Mouse (Mus musculus): Measurements from ENCODE around the gene Sephs1. TPM values are rescaled to one million over a fixed set of nuclear protein-coding genes. Genes with fewer than 3 reads are reported as not detected.

Sephs1 gene
- polyA plus RNA-seq, 1 experiment from 2014 or later = 38.2 TPM

- Histone ChIP-seq H3K27ac (ENCODE audit: low read length) (no peak overlapping the region), H3K36me3 (ENCODE audit: control insufficient read depth, insufficient read depth) (no peaks in the 10 kb centered on the region), H3K4me3 (ENCODE audit: low read length) (no peak overlapping the region), H3K4me2 (ENCODE audit: low read depth, low read length) (no peak overlapping the region), H3K27me3 (ENCODE audit: control insufficient read depth, insufficient read depth, low read length) (no peaks in the 10 kb centered on the region), H3K4me1 (ENCODE audit: control insufficient read depth, insufficient read depth, low read length) (peaks cover 9% of the 10 kb centered on the region), H3K9ac (ENCODE audit: low read length) (no peak overlapping the region), H3K9me3 (replicated peaks; ENCODE audit: control insufficient read depth, low read length) (peaks cover 14% of the 10 kb centered on the region)
- ATAC-seq (replicated peaks; ENCODE audit: extremely low read depth, insufficient read depth, low FRiP score) = no peak
- 69% methylated on average over 6 of the region's 6 CpGs for WGBS
Measured at GRCm38 (mm10) chr2:4916037-4916436, 34.7 kb downstream of the Sephs1 start.

GRCm38 (mm10) chr2:4917326-4918021 lies 36.1 kb downstream of the Sephs1 start:
- peak overlapping the region; percentile 11 for H3K4me3 ChIP-seq (ENCODE audit: low read length)
- peak overlapping the region; percentile 62 for H3K4me2 ChIP-seq (ENCODE audit: low read depth, low read length)
- H3K27me3 ChIP-seq (ENCODE audit: control insufficient read depth, insufficient read depth, low read length) = no peaks in the 10 kb centered on the region
- WGBS = 15% methylated on average over 8 of the region's 8 CpGs
- peak overlapping the region; percentile 88 for H3K27ac ChIP-seq (ENCODE audit: low read length)
- H3K4me1 ChIP-seq (ENCODE audit: control insufficient read depth, insufficient read depth, low read length) = peaks cover 9% of the 10 kb centered on the region
- H3K36me3 ChIP-seq (ENCODE audit: control insufficient read depth, insufficient read depth) = no peaks in the 10 kb centered on the region
- H3K9me3 ChIP-seq (replicated peaks; ENCODE audit: control insufficient read depth, low read length) = peaks cover 9% of the 10 kb centered on the region; the same call in 1 of the 2 replicates
- ATAC-seq (replicated peaks; ENCODE audit: extremely low read depth, insufficient read depth, low FRiP score) = no peak
- H3K9ac ChIP-seq (ENCODE audit: low read length) = peak overlapping the region; percentile 68

- peaks cover 1% of the 10 kb centered on the region; the same call in 1 of the 2 replicates for H3K36me3 ChIP-seq (ENCODE audit: control insufficient read depth, insufficient read depth)
- H3K4me1 ChIP-seq (ENCODE audit: control insufficient read depth, insufficient read depth, low read length) = peaks cover 9% of the 10 kb centered on the region
- peak within 1 kb of the TSS; percentile 92 for H3K9ac ChIP-seq (ENCODE audit: low read length)
- peak within 1 kb of the TSS; percentile 90 for H3K4me2 ChIP-seq (ENCODE audit: low read depth, low read length)
- peak; percentile 97 for ATAC-seq (replicated peaks; ENCODE audit: extremely low read depth, insufficient read depth, low FRiP score)
- H3K9me3 ChIP-seq (replicated peaks; ENCODE audit: control insufficient read depth, low read length) = no peaks in the 10 kb centered on the region
- no peaks in the 10 kb centered on the region for H3K27me3 ChIP-seq (ENCODE audit: control insufficient read depth, insufficient read depth, low read length)
- 7% methylated on average over 35 of the region's 35 CpGs for WGBS
- peak within 1 kb of the TSS; percentile 88 for H3K27ac ChIP-seq (ENCODE audit: low read length)
- H3K4me3 ChIP-seq (ENCODE audit: low read length) = peak within 1 kb of the TSS; percentile 80
Measured at GRCm38 (mm10) chr2:4918860-4919739, 37.7 kb downstream of the Sephs1 start, which contains the start of gene Phyh. Gene Phyh (plus strand): TSS chr2:4919019.

GRCm38 (mm10) chr2:4921019-4921418 lies 39.7 kb downstream of the Sephs1 start:
- H3K27me3 ChIP-seq (ENCODE audit: control insufficient read depth, insufficient read depth, low read length) = no peaks in the 10 kb centered on the region
- H3K27ac ChIP-seq (ENCODE audit: low read length) = no peak overlapping the region
- H3K4me2 ChIP-seq (ENCODE audit: low read depth, low read length) = no peak overlapping the region
- WGBS = 89% methylated on average over 5 of the region's 5 CpGs
- no peak for ATAC-seq (replicated peaks; ENCODE audit: extremely low read depth, insufficient read depth, low FRiP score)
- H3K4me1 ChIP-seq (ENCODE audit: control insufficient read depth, insufficient read depth, low read length) = peaks cover 9% of the 10 kb centered on the region
- H3K36me3 ChIP-seq (ENCODE audit: control insufficient read depth, insufficient read depth) = peaks cover 12% of the 10 kb centered on the region
- H3K9me3 ChIP-seq (replicated peaks; ENCODE audit: control insufficient read depth, low read length) = 0 out of 2 replicates have a peak, but pooled peaks cover 3% of the 10 kb centered on the region
- H3K4me3 ChIP-seq (ENCODE audit: low read length) = no peak overlapping the region
- H3K9ac ChIP-seq (ENCODE audit: low read length) = no peak overlapping the region

GRCm38 (mm10) chr2:4922476-4923164 lies 41.3 kb downstream of the Sephs1 start:
- no peak overlapping the region for H3K4me3 ChIP-seq (ENCODE audit: low read length)
- H3K9me3 ChIP-seq (replicated peaks; ENCODE audit: control insufficient read depth, low read length) = 0 out of 2 replicates have a peak, but pooled peaks cover 3% of the 10 kb centered on the region
- no peaks in the 10 kb centered on the region for H3K27me3 ChIP-seq (ENCODE audit: control insufficient read depth, insufficient read depth, low read length)
- ATAC-seq (replicated peaks; ENCODE audit: extremely low read depth, insufficient read depth, low FRiP score) = no peak
- no peak overlapping the region for H3K4me2 ChIP-seq (ENCODE audit: low read depth, low read length)
- no peak overlapping the region for H3K27ac ChIP-seq (ENCODE audit: low read length)
- H3K36me3 ChIP-seq (ENCODE audit: control insufficient read depth, insufficient read depth) = peaks cover 14% of the 10 kb centered on the region
- WGBS = 48% methylated on average over 7 of the region's 7 CpGs
- peaks cover 8% of the 10 kb centered on the region for H3K4me1 ChIP-seq (ENCODE audit: control insufficient read depth, insufficient read depth, low read length)
- H3K9ac ChIP-seq (ENCODE audit: low read length) = no peak overlapping the region

- Histone ChIP-seq H3K27me3 (ENCODE audit: control insufficient read depth, insufficient read depth, low read length) (no peaks in the 10 kb centered on the region), H3K4me2 (ENCODE audit: low read depth, low read length) (no peak overlapping the region), H3K4me1 (ENCODE audit: control insufficient read depth, insufficient read depth, low read length) (no peaks in the 10 kb centered on the region), H3K27ac (ENCODE audit: low read length) (no peak overlapping the region), H3K9me3 (replicated peaks; ENCODE audit: control insufficient read depth, low read length) (0 out of 2 replicates have a peak, but pooled peaks cover 3% of the 10 kb centered on the region), H3K36me3 (ENCODE audit: control insufficient read depth, insufficient read depth) (peaks cover 49% of the 10 kb centered on the region), H3K9ac (ENCODE audit: low read length) (no peak overlapping the region), H3K4me3 (ENCODE audit: low read length) (no peak overlapping the region)
- ATAC-seq (replicated peaks; ENCODE audit: extremely low read depth, insufficient read depth, low FRiP score) = no peak
- 80% methylated on average over 3 of the region's 3 CpGs for WGBS
Measured at GRCm38 (mm10) chr2:4927391-4927790, 46.0 kb downstream of the Sephs1 start.

- Histone ChIP-seq H3K9ac (ENCODE audit: low read length) (no peak overlapping the region), H3K4me2 (ENCODE audit: low read depth, low read length) (no peak overlapping the region), H3K9me3 (replicated peaks; ENCODE audit: control insufficient read depth, low read length) (0 out of 2 replicates have a peak, but pooled peaks cover 3% of the 10 kb centered on the region), H3K4me1 (ENCODE audit: control insufficient read depth, insufficient read depth, low read length) (no peaks in the 10 kb centered on the region), H3K27ac (ENCODE audit: low read length) (no peak overlapping the region), H3K4me3 (ENCODE audit: low read length) (no peak overlapping the region), H3K36me3 (ENCODE audit: control insufficient read depth, insufficient read depth) (peaks cover 46% of the 10 kb centered on the region), H3K27me3 (ENCODE audit: control insufficient read depth, insufficient read depth, low read length) (no peaks in the 10 kb centered on the region)
- WGBS = 60% methylated on average over 2 of the region's 2 CpGs
- no peak for ATAC-seq (replicated peaks; ENCODE audit: extremely low read depth, insufficient read depth, low FRiP score)
Measured at GRCm38 (mm10) chr2:4929230-4929629, 47.9 kb downstream of the Sephs1 start.

- no peak for ATAC-seq (replicated peaks; ENCODE audit: extremely low read depth, insufficient read depth, low FRiP score)
- Histone ChIP-seq H3K27ac (ENCODE audit: low read length) (no peak overlapping the region), H3K9me3 (replicated peaks; ENCODE audit: control insufficient read depth, low read length) (peaks cover 5% of the 10 kb centered on the region), H3K36me3 (ENCODE audit: control insufficient read depth, insufficient read depth) (peaks cover 51% of the 10 kb centered on the region), H3K27me3 (ENCODE audit: control insufficient read depth, insufficient read depth, low read length) (no peaks in the 10 kb centered on the region), H3K4me2 (ENCODE audit: low read depth, low read length) (no peak overlapping the region), H3K9ac (ENCODE audit: low read length) (no peak overlapping the region), H3K4me3 (ENCODE audit: low read length) (no peak overlapping the region), H3K4me1 (ENCODE audit: control insufficient read depth, insufficient read depth, low read length) (no peaks in the 10 kb centered on the region)
- 90% methylated on average over 9 of the region's 9 CpGs for WGBS
Measured at GRCm38 (mm10) chr2:4934516-4934915, 53.2 kb downstream of the Sephs1 start.

Data from heart, embryonic 16.5 days (tissue).